Mouse (Mus musculus): ENCODE measurements around the gene Gm7792. TPM values are rescaled to one million over a fixed set of nuclear protein-coding genes. Genes with fewer than 3 reads are reported as not detected.
"Not testable (repeated sequence)": the region's sequence is repeated elsewhere in the genome, so short reads cannot be mapped to it uniquely, and the experiment has no call there.

Gene Gm7792
- not detected for total RNA-seq (2021)
- long read RNA-seq, experiment 1 = 0 reads
- long read RNA-seq, experiment 2 = 0 reads

DNA sequence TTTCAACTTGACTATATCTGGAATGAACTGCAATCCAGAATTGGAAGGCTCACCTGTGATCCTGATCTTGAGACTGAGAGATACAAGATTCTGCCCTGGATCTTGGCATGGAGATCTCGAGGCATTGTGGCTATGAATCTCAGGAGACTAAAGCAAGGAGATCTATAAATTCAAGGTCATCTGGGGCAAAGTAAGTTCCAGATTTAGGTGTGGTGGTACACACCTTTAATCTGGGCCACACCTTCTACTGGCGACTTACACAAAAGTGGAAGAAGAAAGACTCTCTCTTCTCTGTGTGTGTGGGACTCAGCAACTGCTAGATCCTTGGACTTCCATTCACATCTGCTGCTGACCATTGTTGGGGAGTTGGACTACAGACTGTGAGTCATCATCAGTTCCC is at the start of gene Gm7792:
TSS of gene Gm7792 (plus strand) at position 301 of the 400 bp plus-strand sequence.
- DNase-seq (ENCODE audit: low spot score in 2 of 2) = not testable (repeated sequence)

Other genes starting within 250 kb of the Gm7792 start
- gene C87414, start 172.2 kb upstream of the Gm7792 start, total RNA-seq (2021) = not detected
- gene Gm16429, start 85.3 kb downstream of the Gm7792 start, total RNA-seq (2021) = not detected
- gene BC061212, start 226.8 kb downstream of the Gm7792 start, total RNA-seq (2021) = not detected
- not detected for gene Gm6351, start 232.6 kb downstream of the Gm7792 start, total RNA-seq (2021)